Mouse (Mus musculus) intestine, embryonic 16.5 days (tissue): ENCODE measurements around the gene Gtpbp6. TPM values are rescaled to one million over a fixed set of nuclear protein-coding genes. Genes with fewer than 3 reads are reported as not detected.
"Not testable (repeated sequence)": the region's sequence is repeated elsewhere in the genome, so short reads cannot be mapped to it uniquely, and the experiment has no call there.

Experiments used
- ATAC-seq: fragments of 200-750 bp; cut with Nextera tagmentation; 2 replicates; pipeline ENCODE4 v1.8.0; 2017; ENCODE audit warnings: moderate TSS enrichment, moderate library complexity
- H3K27ac ChIP-seq: fragments of 300-500 bp; sonication (generic); 2 replicates; pipeline ENCODE4 v1.5.1; 2014; ENCODE audit warnings: mild to moderate bottlenecking, low read length
- H3K27me3 ChIP-seq: fragments of 300-500 bp; sonication (generic); replicated peaks from 2 replicates; pipeline ENCODE4 v1.6.1; 2014; ENCODE audit warnings: low read length, control low read depth, mixed read lengths; ENCODE audit not compliant: control insufficient read depth, insufficient read depth
- H3K36me3 ChIP-seq: fragments of 300-500 bp; sonication (generic); 2 replicates; pipeline ENCODE4 v1.6.1; 2014; ENCODE audit warnings: low read length, control low read depth; ENCODE audit not compliant: control insufficient read depth, insufficient read depth
- H3K4me1 ChIP-seq: fragments of 300-500 bp; sonication (generic); 2 replicates; pipeline ENCODE4 v1.6.1; 2014; ENCODE audit warnings: low read length, control low read depth, mixed read lengths; ENCODE audit not compliant: control insufficient read depth, insufficient read depth
- H3K4me2 ChIP-seq: fragments of 300-500 bp; sonication (generic); 2 replicates; pipeline ENCODE4 v1.6.1; 2014; ENCODE audit warnings: low read depth, low read length, control low read depth
- H3K4me3 ChIP-seq: fragments of 300-500 bp; sonication (generic); 2 replicates; pipeline ENCODE4 v1.5.1; 2014; ENCODE audit warnings: mild to moderate bottlenecking, low read length
- H3K9ac ChIP-seq: fragments of 300-500 bp; sonication (generic); 2 replicates; pipeline ENCODE4 v1.6.1; 2014; ENCODE audit warnings: low read depth, low read length
- H3K9me3 ChIP-seq: fragments of 300-500 bp; sonication (generic); 2 replicates; pipeline ENCODE4 v1.6.1; 2016; ENCODE audit warnings: low read length, control low read depth; ENCODE audit not compliant: control insufficient read depth
- WGBS: fragments of 180-500 bp; shearing (Covaris S2); extraction: QIAGEN DNeasy Blood & Tissue Kit; methylation state at CpG from one replicate; pipeline ENCODE4 v1.1.7; 2014; 5-methylcytosine and 5-hydroxymethylcytosine counted together
- polyA plus RNA-seq: library from polyadenylated mRNA; unstranded; fragments of >200 nt; fragmentation: Nextera tagmentation; extraction: Ambion mirVana; gene quantifications from 2 replicates; pipeline ENCODE4 v1.2.1, GENCODE M21; 2015

Gene Gtpbp6
- 28.3 and 29.6 TPM in 2 replicates for polyA plus RNA-seq

DNA sequence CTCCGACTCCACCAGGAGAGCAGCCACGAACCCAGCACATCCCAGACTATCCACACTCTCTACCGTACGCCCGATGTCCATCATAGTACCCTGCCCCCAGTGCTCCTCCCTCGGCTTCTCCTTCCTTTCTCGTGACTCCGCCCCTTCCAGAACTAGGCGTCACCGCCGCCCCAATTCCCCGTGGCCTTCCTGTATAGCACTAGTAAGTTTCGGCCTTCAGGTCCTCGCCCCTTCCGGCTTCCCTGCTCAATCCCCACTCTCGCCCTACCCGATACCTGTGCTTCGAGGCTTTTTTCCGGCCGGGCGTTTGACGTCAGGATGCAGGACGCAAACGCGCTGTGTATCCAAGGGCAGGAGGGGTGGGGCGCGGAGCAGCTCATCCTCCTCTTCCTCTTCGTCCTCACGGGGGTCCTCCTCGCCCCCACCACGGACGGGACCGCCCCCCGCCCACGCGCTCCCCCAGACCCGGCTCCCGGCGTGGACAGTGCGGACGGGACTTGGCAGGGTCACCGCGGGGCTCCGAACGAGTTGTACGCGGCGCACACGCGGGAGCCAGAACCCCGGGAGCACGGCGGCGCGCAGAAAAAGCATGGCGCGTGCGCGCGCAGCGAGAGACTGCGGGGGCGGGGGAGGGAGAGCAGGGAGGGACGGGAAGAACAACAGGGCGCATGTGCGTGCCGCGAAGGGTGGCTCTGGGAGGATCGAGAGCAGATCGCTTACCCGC, at the start of gene Gtpbp6:
Gene Gtpbp6, minus strand, starts transcription at position 617 of the 724 bp plus-strand sequence.
- peak within 1 kb of the TSS; percentile 87 for H3K4me2 ChIP-seq
- H3K9ac ChIP-seq, result peak within 1 kb of the TSS; percentile 96
- peak within 1 kb of the TSS; percentile 88 for H3K4me3 ChIP-seq
- WGBS, result under 1% methylated on average over 71 of the region's 71 CpGs
- ATAC-seq, result peak; percentile 92
- peak within 1 kb of the TSS; percentile 99 for H3K27ac ChIP-seq
- peaks cover 6% of the 10 kb centered on the region; the same call in 1 of the 2 replicates for H3K4me1 ChIP-seq
- H3K36me3 ChIP-seq, result peaks cover 37% of the 10 kb centered on the region
- H3K27me3 ChIP-seq, result no peaks in the 10 kb centered on the region
- H3K9me3 ChIP-seq, result no peaks in the 10 kb centered on the region

DNA sequence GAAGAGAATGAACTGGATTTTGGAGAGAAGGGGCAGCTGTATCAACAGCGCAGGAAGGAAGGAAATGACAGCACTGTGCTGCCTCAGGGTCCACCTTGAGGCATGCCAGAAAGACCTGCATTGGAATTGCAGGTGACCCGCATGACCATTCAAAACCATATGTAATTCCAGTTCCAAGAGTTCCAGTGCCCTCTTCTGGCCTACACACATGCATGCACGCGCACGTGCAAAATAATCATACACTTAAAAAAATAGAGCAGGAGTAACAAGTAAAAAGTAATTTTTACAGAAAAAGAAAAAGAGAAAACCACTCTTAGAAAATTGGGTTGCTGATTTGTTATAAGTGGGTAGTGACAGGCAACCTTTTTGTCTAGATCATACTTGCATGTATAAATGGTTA, 35.0 kb upstream of the Gtpbp6 start:
- Histone ChIP-seq H3K27me3 (no peaks in the 10 kb centered on the region), H3K9me3 (no peaks in the 10 kb centered on the region), H3K4me3 (no peak overlapping the region), H3K9ac (no peak overlapping the region), H3K4me2 (no peak overlapping the region), H3K27ac (no peak overlapping the region), H3K4me1 (no peaks in the 10 kb centered on the region), H3K36me3 (peaks cover 12% of the 10 kb centered on the region; the same call in 1 of the 2 replicates)
- 89% methylated on average over 5 of the region's 5 CpGs for WGBS
- ATAC-seq, result no peak

DNA sequence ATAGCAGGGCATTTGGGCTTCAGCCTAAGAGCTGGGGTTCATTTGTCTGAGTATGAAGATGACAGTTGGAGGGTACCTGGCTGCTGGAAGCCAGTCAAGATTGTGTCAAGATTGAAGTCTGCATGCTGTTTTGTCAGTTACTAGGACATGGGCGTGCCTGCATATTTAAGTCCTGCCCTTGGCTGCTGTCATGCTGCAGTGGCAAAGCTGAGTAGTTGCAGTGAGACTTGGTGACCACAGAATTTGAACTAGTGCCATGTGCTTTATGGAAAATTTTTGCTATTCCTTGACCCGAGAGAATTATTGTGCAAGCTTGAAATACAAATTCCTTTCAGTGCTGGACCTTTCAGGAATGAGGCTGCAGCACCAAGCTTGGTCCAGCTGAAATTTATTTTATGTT, 34.3 kb upstream of the Gtpbp6 start:
- ATAC-seq, result no peak
- Histone ChIP-seq H3K4me1 (no peaks in the 10 kb centered on the region), H3K36me3 (peaks cover 12% of the 10 kb centered on the region; the same call in 1 of the 2 replicates), H3K9me3 (no peaks in the 10 kb centered on the region), H3K4me2 (no peak overlapping the region), H3K9ac (no peak overlapping the region), H3K27ac (no peak overlapping the region), H3K4me3 (no peak overlapping the region), H3K27me3 (no peaks in the 10 kb centered on the region)
- 90% methylated on average over 2 of the region's 2 CpGs for WGBS

DNA sequence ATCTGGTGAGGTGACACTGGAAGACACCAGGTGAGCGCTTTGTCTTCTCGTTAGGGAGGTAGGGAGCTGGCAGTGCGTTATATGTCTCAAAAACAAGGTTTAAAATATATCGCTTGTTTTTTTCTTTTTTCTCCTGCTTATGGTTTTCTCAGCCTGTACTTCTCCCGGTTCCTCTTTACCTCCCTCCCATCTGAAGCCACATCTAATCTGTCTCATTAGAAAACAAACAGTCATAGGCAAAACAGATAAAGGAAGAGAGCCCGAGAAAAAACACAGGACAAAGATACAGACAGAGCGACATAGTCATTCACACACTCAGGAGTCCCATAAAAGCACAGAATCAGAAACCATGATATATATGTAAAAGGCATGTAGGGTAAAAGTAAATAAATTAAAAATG, 32.4 kb upstream of the Gtpbp6 start:
- Histone ChIP-seq H3K4me2 (no peak overlapping the region), H3K9ac (no peak overlapping the region), H3K4me1 (no peaks in the 10 kb centered on the region), H3K27me3 (no peaks in the 10 kb centered on the region), H3K27ac (no peak overlapping the region), H3K9me3 (no peaks in the 10 kb centered on the region), H3K4me3 (no peak overlapping the region), H3K36me3 (peaks cover 5% of the 10 kb centered on the region; the same call in 1 of the 2 replicates)
- no peak for ATAC-seq
- WGBS, result 94% methylated on average over 7 of the region's 7 CpGs

DNA sequence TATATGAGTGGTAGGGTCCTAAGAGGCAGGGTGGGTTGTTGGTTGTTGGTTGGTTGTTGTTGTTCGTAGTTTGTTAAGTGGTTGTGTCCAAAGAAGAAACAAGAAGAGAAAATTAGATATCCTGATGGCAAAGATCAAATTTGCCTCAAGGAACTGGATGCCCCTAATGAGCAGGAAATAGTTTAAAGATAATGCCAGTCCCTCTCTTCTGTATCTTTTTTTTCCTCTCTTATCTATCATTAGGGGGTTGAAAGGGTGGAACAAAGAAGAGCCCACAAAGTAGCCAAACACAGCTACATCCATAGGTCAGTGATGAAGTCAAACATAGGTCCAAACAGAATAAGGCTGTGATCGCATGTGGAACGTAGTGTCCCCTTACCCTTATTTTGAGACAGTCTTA, 31.3 kb upstream of the Gtpbp6 start:
- Histone ChIP-seq H3K36me3 (0 out of 2 replicates have a peak, but pooled peaks cover 2% of the 10 kb centered on the region), H3K9me3 (no peaks in the 10 kb centered on the region), H3K4me2 (no peak overlapping the region), H3K4me3 (no peak overlapping the region), H3K9ac (no peak overlapping the region), H3K27ac (no peak overlapping the region), H3K4me1 (no peaks in the 10 kb centered on the region), H3K27me3 (no peaks in the 10 kb centered on the region)
- ATAC-seq, result no peak
- 92% methylated on average over 3 of the region's 3 CpGs for WGBS

DNA sequence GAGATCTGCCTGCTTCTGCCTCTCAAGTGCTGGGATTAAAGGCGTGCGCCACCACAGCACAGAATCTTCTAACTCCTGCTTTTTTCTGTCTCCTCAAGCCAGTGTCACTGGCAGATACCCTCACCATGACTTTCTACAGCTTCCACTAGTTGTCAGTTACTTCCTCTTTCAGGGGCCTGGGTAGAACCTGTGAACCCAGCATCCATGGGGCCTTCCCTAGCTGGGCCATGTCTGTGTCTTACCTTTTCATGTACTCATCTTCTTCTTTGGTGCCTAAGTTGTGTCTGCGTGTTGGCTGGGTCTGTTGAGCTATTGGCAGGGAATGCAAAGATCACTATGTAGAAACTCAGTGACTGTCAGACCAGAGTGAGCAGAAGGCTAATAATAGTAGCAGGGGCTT, 29.8 kb upstream of the Gtpbp6 start:
- Histone ChIP-seq H3K9me3 (no peaks in the 10 kb centered on the region), H3K4me3 (no peak overlapping the region), H3K4me1 (no peaks in the 10 kb centered on the region), H3K4me2 (no peak overlapping the region), H3K27me3 (no peaks in the 10 kb centered on the region), H3K36me3 (no peaks in the 10 kb centered on the region), H3K27ac (no peak overlapping the region), H3K9ac (no peak overlapping the region)
- WGBS, result 96% methylated on average over 3 of the region's 3 CpGs
- no peak for ATAC-seq

DNA sequence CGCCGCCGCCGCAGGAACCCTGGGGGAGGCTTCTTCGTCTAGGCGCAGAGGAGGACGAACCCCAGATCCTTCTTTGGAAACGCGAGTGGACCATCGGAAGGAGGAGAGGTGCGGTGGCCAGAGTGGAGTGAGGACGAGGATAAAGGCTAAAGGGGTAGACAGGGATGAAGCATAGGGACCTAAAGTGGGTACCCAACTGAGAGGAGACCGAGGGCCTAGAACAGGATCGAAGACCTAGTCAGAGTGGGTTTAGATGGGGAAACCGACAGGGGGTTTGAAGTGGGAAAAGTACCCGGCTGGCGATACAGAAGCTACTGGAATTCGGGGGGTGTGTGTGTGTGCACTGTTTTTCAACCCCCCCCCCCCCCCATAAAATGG, 28.1 kb upstream of the Gtpbp6 start:
- Histone ChIP-seq H3K27ac (peak overlapping the region; percentile 19; the same call in 1 of the 2 replicates), H3K4me3 (peak overlapping the region; percentile 84), H3K9me3 (no peaks in the 10 kb centered on the region), H3K27me3 (no peaks in the 10 kb centered on the region), H3K4me1 (no peaks in the 10 kb centered on the region), H3K9ac (peak overlapping the region; percentile 81), H3K4me2 (peak overlapping the region; percentile 85), H3K36me3 (no peaks in the 10 kb centered on the region)
- WGBS, result 6% methylated on average over 18 of the region's 18 CpGs
- ATAC-seq, result peak; percentile 39

DNA sequence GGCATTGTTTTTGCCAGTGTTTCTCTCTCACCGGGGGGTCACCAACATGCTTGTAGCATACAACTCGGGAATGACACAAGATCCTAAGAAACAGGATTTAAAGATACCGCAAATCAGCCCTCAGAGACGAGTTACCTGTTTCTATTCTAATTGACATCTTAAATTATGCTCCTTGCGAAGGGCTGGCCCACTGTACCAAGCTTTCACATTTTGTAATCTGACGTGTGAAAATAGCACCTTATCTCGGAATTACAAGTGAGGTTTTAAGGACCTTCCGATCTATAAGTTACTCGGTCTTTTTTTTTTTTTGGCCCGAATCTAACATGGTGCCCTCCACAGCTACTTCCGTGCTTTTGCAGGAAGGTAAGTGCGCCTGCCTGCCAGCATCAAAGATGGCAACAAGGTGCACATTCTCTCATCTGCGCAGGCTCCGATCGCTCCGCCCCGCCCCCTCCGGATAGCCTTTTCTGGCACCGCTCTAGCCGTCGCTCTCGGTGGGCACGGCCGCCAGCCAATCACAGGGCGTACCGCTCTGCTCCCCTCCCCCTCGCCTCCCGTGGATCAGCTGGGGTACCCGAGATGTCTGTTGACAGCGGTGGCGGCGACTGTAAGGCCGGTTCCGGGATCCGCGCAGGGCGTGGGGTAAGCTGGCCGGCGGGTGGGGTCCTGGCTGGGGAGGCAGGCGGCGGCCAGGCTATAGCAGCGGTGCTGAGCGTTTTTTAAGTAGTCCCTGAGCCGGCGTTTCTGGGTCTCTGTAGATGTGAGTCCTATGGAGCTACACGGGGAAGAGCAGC, 27.5 kb upstream of the Gtpbp6 start, which contains the start of gene Chfr:
Gene Chfr, plus strand, starts transcription at position 550 of the 794 bp plus-strand sequence.
- Histone ChIP-seq H3K27me3 (no peaks in the 10 kb centered on the region), H3K4me2 (peak within 1 kb of the TSS; percentile 85), H3K36me3 (no peaks in the 10 kb centered on the region), H3K9me3 (peaks cover 5% of the 10 kb centered on the region; the same call in 1 of the 2 replicates), H3K27ac (peak within 1 kb of the TSS; percentile 49), H3K9ac (peak within 1 kb of the TSS; percentile 81), H3K4me3 (peak within 1 kb of the TSS; percentile 84), H3K4me1 (no peaks in the 10 kb centered on the region)
- peak; percentile 100 for ATAC-seq
- WGBS, result 2% methylated on average over 46 of the region's 46 CpGs

DNA sequence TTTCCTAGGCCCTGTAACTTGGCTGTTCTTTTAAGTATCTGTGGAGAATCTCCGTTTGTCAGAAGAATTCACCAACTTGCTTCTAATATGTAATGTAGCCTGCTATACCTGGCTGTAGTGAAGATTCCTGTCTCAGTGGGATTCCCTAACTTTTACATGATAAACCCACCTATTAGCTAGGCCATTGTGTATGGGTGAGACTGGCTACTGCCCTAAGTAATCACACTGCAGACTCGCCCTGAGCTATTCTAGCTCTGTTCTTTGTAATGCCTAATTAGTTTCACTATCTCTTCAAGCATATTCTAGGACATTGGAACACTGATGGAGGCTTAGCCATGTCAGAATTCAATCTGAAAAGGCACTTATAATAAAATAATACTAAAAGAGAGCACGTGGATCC, 14.4 kb upstream of the Gtpbp6 start:
- H3K27me3 ChIP-seq, H3K27ac ChIP-seq, H3K4me3 ChIP-seq, ATAC-seq, H3K4me2 ChIP-seq, H3K9ac ChIP-seq, H3K9me3 ChIP-seq, H3K36me3 ChIP-seq, H3K4me1 ChIP-seq: not testable (repeated sequence)
- WGBS, result 84% methylated on average over 3 of the region's 3 CpGs
